Mouse (Mus musculus): ENCODE results near the gene Ap2a2. TPM values are rescaled to one million over a fixed set of nuclear protein-coding genes. Genes with fewer than 3 reads are reported as not detected.
A peak's percentile ranks its signal among the peaks of the same experiment; 100 is the strongest.

The Ap2a2 gene
- total RNA-seq, 2 experiments from 2014 or later, result 191 to 201 TPM

DNA sequence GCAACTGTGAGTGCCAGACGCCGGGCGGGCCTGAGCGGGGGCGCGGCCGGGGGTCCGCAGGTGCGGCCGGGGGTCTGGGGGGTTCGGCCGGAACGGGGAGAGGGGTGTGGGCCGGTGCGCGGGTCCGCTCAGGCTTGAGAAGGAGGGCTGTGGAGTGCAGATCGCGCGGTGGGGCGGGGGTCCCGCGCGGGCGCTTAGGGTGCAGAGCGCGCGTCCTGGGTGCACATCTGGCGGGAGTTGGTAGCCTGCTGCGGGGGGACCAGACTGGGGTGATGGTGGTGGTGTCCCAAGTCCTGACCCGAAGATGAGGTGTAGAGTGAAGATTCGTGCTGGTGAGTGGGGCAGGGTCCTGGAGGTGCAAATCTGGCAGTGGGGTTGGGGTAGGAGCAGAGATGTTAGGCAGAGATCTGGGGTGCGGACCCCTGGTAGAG, 463 bp downstream of the Ap2a2 start:
- no peak for TF ChIP-seq CTCF (IDR thresholded peaks at IDR 0.05)
- intact Hi-C loops (cut with DNase I), result no loop called here
- no peak for DNase-seq (ENCODE audit: extremely low spot score in 1 of 2, low spot score in 2 of 2)
- Histone ChIP-seq H3K4me3 (peak overlapping the region; percentile 96), H3K27ac (peak overlapping the region; percentile 91)

GRCm38 (mm10) chr7:141562852-141563427, 967 bp downstream of the Ap2a2 start:
- Histone ChIP-seq H3K4me3 (peak overlapping the region; percentile 96), H3K27ac (peak overlapping the region; percentile 91)
- DNase-seq (ENCODE audit: extremely low spot score in 1 of 2, low spot score in 2 of 2), result peak; percentile 52 to 55
- intact Hi-C loops (cut with DNase I), result no loop called here
- TF ChIP-seq CTCF (IDR thresholded peaks at IDR 0.05), result no peak

- intact Hi-C loops (cut with DNase I), result no loop called here
- Histone ChIP-seq H3K27ac (no peak overlapping the region), H3K4me3 (0 out of 2 replicates have a peak overlapping the region, but pooled peaks have one; percentile 7)
- no peak for TF ChIP-seq CTCF (IDR thresholded peaks at IDR 0.05)
- DNase-seq (ENCODE audit: extremely low spot score in 1 of 2, low spot score in 2 of 2), result no peak
These were observed 2.6 kb downstream of the Ap2a2 start for GRCm38 (mm10) chr7:141564561-141564960.

GRCm38 (mm10) chr7:141566587-141566986, 4.6 kb downstream of the Ap2a2 start:
- H3K4me3 ChIP-seq, result no peak overlapping the region
- TF ChIP-seq CTCF (IDR thresholded peaks at IDR 0.05), result no peak
- no peak for DNase-seq (ENCODE audit: extremely low spot score in 1 of 2, low spot score in 2 of 2)
- H3K27ac ChIP-seq, result no peak overlapping the region
- intact Hi-C loops (cut with DNase I), result no loop called here

DNA sequence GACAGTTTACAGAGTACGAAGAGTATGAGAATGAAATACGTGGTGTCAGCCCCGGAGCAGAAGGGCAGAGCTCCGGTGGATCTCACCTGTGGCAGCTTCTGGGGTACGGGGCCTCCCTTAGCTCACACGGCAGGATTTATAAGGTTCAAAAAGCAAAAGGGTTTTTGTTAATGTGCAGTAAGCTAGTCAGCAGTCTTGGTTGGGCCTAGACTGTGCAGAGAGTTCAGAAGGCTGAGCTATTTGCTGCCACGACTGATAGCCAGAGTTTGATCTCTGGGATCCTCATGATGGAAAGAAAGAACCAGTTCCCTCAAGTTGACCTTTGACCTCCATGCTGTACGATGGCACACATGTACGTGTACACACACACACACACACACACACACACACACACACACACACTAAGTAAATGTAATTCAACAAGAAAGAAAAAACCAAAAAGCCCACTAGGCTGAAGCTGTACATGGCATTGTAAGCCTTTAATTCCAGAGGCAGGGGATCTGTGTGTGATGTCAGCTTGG, 7.4 kb downstream of the Ap2a2 start:
- intact Hi-C loops (cut with DNase I), result loop anchor here (2.0 kb wide), 1 partner anchor 37 kb away; no protein-coding TSS in a partner anchor
- no peak for TF ChIP-seq CTCF (IDR thresholded peaks at IDR 0.05)
- DNase-seq (ENCODE audit: extremely low spot score in 1 of 2, low spot score in 2 of 2), result no peak

DNA sequence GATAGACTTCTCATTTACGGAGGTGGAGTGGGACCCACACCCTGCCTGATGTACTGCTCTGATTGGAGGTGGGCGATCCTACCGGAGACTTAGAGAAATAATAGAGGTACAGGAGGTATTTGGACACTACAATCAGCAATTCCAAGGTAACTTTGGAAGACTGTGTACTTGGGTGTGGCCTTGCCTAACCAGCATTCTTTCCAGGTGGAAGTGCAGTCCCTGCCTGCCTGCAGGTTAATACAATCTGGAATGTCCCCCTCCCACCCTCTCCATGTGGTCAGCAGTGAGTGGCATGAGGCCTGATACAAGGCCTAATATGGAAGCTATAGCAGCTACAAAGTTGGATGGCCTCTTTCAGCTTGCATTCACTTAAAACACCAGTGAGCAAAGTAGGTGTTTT, 7.9 kb downstream of the Ap2a2 start:
- DNase-seq (ENCODE audit: extremely low spot score in 1 of 2, low spot score in 2 of 2), result no peak
- intact Hi-C loops (cut with DNase I), result loop anchor here (2.0 kb wide), 1 partner anchor 37 kb away; no protein-coding TSS in a partner anchor
- H3K4me3 ChIP-seq, result no peak overlapping the region
- H3K27ac ChIP-seq, result no peak overlapping the region
- TF ChIP-seq CTCF (IDR thresholded peaks at IDR 0.05), result no peak

More for the DNA sequence above, 7.4 kb downstream of the Ap2a2 start:
- H3K4me3 ChIP-seq, result no peak overlapping the region
- peak overlapping the region; percentile 4; the same call in 1 of the 2 replicates for H3K27ac ChIP-seq

DNA sequence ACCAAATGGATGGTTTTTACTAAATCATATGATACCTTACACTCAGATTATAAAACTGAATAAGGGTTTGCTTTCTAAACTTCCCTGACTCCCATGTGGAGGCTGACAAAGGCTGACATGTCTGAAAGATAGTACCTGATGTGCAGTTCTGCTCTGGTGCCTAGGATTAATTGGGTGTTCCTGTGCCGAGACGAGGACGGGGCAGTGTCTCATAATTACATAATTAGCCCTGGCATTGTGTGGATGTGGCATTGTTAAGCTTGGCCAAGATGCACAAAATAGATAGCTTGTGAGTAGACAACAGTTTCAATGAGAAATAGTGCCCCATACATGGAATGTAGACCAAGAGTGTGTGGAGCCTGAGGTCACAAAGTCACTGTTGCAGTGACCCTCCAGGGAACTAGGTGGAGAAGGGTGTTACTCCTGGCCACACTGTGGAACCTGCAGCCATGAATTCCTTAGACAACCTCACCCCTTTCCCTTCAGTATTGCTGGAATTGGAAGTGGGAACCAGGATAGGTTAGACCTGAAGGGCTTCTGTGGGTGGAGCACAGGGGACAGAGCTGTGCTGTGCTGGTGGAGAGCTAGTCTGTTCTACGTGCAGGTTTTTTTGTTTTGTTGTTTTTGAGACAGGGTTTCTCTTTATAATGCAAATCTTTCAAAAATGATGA, 8.8 kb downstream of the Ap2a2 start:
- Histone ChIP-seq H3K4me3 (no peak overlapping the region), H3K27ac (no peak overlapping the region)
- DNase-seq (ENCODE audit: extremely low spot score in 1 of 2, low spot score in 2 of 2), result no peak
- intact Hi-C loops (cut with DNase I), result no loop called here
- TF ChIP-seq CTCF (IDR thresholded peaks at IDR 0.05), result no peak

DNA sequence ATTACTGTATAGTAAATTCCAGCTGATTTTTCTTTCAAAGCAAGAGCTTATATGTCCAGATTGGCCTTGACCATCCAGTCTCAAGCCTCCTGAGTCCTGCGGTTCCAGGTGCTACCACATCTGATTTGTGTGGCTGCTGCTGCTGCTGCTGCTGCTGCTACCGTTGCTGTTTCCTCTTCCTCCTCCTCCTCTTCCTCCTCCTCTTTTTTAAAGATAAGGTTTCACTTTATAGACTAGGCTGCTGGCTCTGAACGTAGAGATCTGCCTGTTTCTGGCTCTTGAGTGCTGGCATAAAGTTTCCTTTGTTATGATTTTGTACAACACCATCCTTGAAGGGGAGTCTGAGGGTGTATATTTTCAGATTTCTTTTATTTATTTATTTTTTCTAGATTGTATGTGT, 12.1 kb downstream of the Ap2a2 start:
- no peak overlapping the region for H3K27ac ChIP-seq
- no peak for DNase-seq (ENCODE audit: extremely low spot score in 1 of 2, low spot score in 2 of 2)
- H3K4me3 ChIP-seq, result no peak overlapping the region
- TF ChIP-seq CTCF (IDR thresholded peaks at IDR 0.05), result no peak
- intact Hi-C loops (cut with DNase I), result no loop called here

GRCm38 (mm10) chr7:141575481-141575880, 13.5 kb downstream of the Ap2a2 start:
- TF ChIP-seq CTCF (IDR thresholded peaks at IDR 0.05), result no peak
- H3K4me3 ChIP-seq, result no peak overlapping the region
- H3K27ac ChIP-seq, result no peak overlapping the region
- intact Hi-C loops (cut with DNase I), result no loop called here
- no peak for DNase-seq (ENCODE audit: extremely low spot score in 1 of 2, low spot score in 2 of 2)

GRCm38 (mm10) chr7:141577801-141578200, 15.8 kb downstream of the Ap2a2 start:
- no peak overlapping the region for H3K27ac ChIP-seq
- no peak for DNase-seq (ENCODE audit: extremely low spot score in 1 of 2, low spot score in 2 of 2)
- TF ChIP-seq CTCF (IDR thresholded peaks at IDR 0.05), result no peak
- intact Hi-C loops (cut with DNase I), result no loop called here
- no peak overlapping the region for H3K4me3 ChIP-seq

DNA sequence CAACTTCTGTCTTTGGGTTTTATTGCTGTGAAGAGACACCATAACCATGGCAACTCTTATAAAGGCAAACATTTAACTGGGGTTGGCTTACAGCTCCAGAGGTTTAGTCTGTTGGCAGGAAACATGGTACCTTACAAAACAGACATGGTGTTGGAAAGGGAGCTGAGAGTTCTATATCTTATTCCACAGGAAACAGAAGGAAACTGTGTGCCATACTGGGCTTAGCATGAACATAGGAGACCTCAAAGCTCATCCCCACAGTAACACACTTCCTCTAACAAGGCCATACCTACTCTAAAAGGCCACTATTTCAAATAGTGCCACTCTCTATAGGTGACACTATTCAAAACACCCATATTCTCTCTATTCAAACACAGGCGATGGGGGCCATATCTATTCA, 16.5 kb downstream of the Ap2a2 start:
- no peak overlapping the region for H3K4me3 ChIP-seq
- DNase-seq (ENCODE audit: extremely low spot score in 1 of 2, low spot score in 2 of 2), result no peak
- intact Hi-C loops (cut with DNase I), result no loop called here
- no peak overlapping the region for H3K27ac ChIP-seq
- no peak for TF ChIP-seq CTCF (IDR thresholded peaks at IDR 0.05)

DNA sequence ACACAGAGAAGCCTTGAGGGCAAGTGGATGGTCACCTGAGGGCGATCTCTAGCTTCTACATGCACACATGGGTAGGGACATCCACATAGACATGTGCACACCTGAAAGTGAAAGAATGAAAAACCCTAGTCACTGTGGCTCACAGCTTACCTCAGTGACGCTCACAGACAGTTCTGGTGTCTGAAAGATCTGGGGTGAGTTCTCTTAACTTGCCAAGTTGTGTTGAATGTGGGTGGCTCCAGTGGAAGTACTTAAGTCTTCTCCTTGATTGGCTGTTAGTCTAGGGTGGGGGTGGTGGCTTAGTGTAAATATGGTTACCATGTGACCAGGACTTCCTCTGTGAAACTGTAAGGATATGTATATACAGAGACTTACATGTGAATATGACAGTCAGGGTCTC, 17.0 kb downstream of the Ap2a2 start:
- Histone ChIP-seq H3K4me3 (no peak overlapping the region), H3K27ac (no peak overlapping the region)
- TF ChIP-seq CTCF (IDR thresholded peaks at IDR 0.05), result no peak
- intact Hi-C loops (cut with DNase I), result no loop called here
- DNase-seq (ENCODE audit: extremely low spot score in 1 of 2, low spot score in 2 of 2), result no peak

Measured in left cerebral cortex, adult 2 months (tissue).